Mouse (Mus musculus): Measurements from ENCODE around the gene Bod1l. TPM values are rescaled to one million over a fixed set of nuclear protein-coding genes. Genes with fewer than 3 reads are reported as not detected.

The Bod1l gene
- total RNA-seq (2023): 10 to 100 TPM; 42.5 to 54.0 TPM

GRCm38 (mm10) chr5:41844147-41844529, at the start of gene Bod1l:
Gene Bod1l, minus strand, starts transcription at chr5:41844315.

GRCm38 (mm10) chr5:41763731-41764721, 80.1 kb downstream of the Bod1l start, which contains the start of gene Nkx3-2:
Gene Nkx3-2, minus strand, starts transcription at chr5:41764501.

Other genes starting within 250 kb of the Bod1l start
- gene Rab28, start 136.2 kb downstream of the Bod1l start, total RNA-seq (2023): 10 to 100 TPM; 22.8 to 23.4 TPM
- not detected for gene Nkx3-2, start 79.8 kb downstream of the Bod1l start, total RNA-seq (2023)
- gene Gm16223, start 223.6 kb upstream of the Bod1l start, total RNA-seq (2023): not detected